Mouse (Mus musculus) left cerebral cortex, adult 9 months (tissue): ENCODE data around the gene Eme1.

ENCODE experiments used
- DNase-seq, 2 experiments: peaks; one replicate each; pipeline ENCODE4 v3.0.0; 2022; ENCODE audit warnings: low spot score in 2 of 2

The Eme1 gene

GRCm38 (mm10) chr11:94646457-94646856, 7.3 kb downstream of the Eme1 start:
- DNase-seq, result no peak

- peak; percentile 31 to 56 for DNase-seq
Observed at GRCm38 (mm10) chr11:94644461-94645219, 9.1 kb downstream of the Eme1 start.

GRCm38 (mm10) chr11:94634431-94634830, 19.3 kb downstream of the Eme1 start:
- DNase-seq, result no peak

- DNase-seq, result no peak
Observed at GRCm38 (mm10) chr11:94632988-94633387, 20.8 kb downstream of the Eme1 start.

- no peak for DNase-seq
Observed at GRCm38 (mm10) chr11:94631969-94632368, 21.8 kb downstream of the Eme1 start.

- no peak for DNase-seq
Observed at GRCm38 (mm10) chr11:94630199-94631011, 23.4 kb downstream of the Eme1 start.

GRCm38 (mm10) chr11:94629884-94630198, 23.9 kb downstream of the Eme1 start:
- no peak for DNase-seq

- peak; percentile 77 to 95 for DNase-seq
Observed at GRCm38 (mm10) chr11:94629199-94629883, 24.4 kb downstream of the Eme1 start, which contains the start of gene Lrrc59. Gene Lrrc59 (plus strand): TSS chr11:94629767.

- no peak for DNase-seq
Observed at GRCm38 (mm10) chr11:94622162-94622561, 31.6 kb downstream of the Eme1 start.

- no peak for DNase-seq
Observed at GRCm38 (mm10) chr11:94621458-94621852, 32.3 kb downstream of the Eme1 start.

GRCm38 (mm10) chr11:94620766-94621457, 32.9 kb downstream of the Eme1 start:
- DNase-seq, result no peak

GRCm38 (mm10) chr11:94617646-94618045, 36.1 kb downstream of the Eme1 start:
- no peak for DNase-seq

GRCm38 (mm10) chr11:94615494-94615893, 38.3 kb downstream of the Eme1 start:
- no peak for DNase-seq

- no peak for DNase-seq
Observed at GRCm38 (mm10) chr11:94614603-94615002, 39.2 kb downstream of the Eme1 start.

- no peak for DNase-seq
Observed at GRCm38 (mm10) chr11:94610744-94611740, 42.7 kb downstream of the Eme1 start.

GRCm38 (mm10) chr11:94602356-94602955, 51.3 kb downstream of the Eme1 start:
- DNase-seq, result no peak

GRCm38 (mm10) chr11:94601321-94602281, 52.2 kb downstream of the Eme1 start, which contains the start of gene Acsf2:
Gene Acsf2 (minus strand): TSS chr11:94601871.
- DNase-seq, result peak in 1 of 2 experiments; percentile 31

GRCm38 (mm10) chr11:94600447-94600846, 53.3 kb downstream of the Eme1 start:
- DNase-seq, result no peak
